24 mouse cellular contexts compared by ENCODE assay signal in genomic region chr11:70285686-70286085, GRCm38 (mm10). TPM values are rescaled to one million over a fixed set of nuclear protein-coding genes. Genes with fewer than 3 reads are reported as not detected.
"Had no signal": no experiment of that assay in that cellular context is flagged by ENCODE, and none has a peak within 500 bp of the region (broad histone marks: within the 10 kb centered on the region; RNA-seq: fewer than 3 reads in every experiment).

No protein-coding gene starts in this region.

- ATAC-seq: liver, postnatal 0 days; lung, postnatal 0 days; midbrain, embryonic 13.5 days; midbrain, embryonic 16.5 days had no signal

- DNase-seq: kidney, adult 11 months; kidney, adult 8-10 months; kidney, postnatal 10 days; kidney, postnatal 4 days; liver, postnatal 0 days; lung, embryonic 14.5 days; retina, postnatal 1 day; right cerebral cortex, postnatal 25 days; spleen, adult 18-20 months had no signal

RNA-seq across cellular contexts. Expression of gene Alox12, which starts 30.5 kb away (rescaled TPM):
- total RNA-seq: megakaryocyte, adult 5-6 weeks had no signal

RNA-seq across cellular contexts. Expression of gene Alox12e, which starts 36.7 kb away (rescaled TPM):
- total RNA-seq: layer of hippocampus, adult 18-20 months; layer of hippocampus, postnatal 25 days; monocyte, adult 5-6 weeks had no signal
- polyA plus RNA-seq: kidney, embryonic 15.5 days; limb, embryonic 12.5 days; liver, embryonic 11.5 days; liver, postnatal 0 days; lung, embryonic 14.5 days; macrophage; midbrain, embryonic 10.5 days; midbrain, embryonic 16.5 days; myocyte; neural tube, embryonic 13.5 days; stomach, embryonic 15.5 days had no signal

RNA-seq across cellular contexts. Expression of gene Gm21988, which starts 46.1 kb away (rescaled TPM):
- total RNA-seq: monocyte, adult 5-6 weeks had no signal
